In genomic region chr2:151530378-151531230, GRCm38 (mm10) we compare ENCODE assay signal across 10 mouse cellular contexts. TPM values are rescaled to one million over a fixed set of nuclear protein-coding genes. Genes with fewer than 3 reads are reported as not detected.
DNase-seq lines count a peak whose midpoint lies in the region; ATAC-seq and TF ChIP-seq lines count a peak whose summit lies in the region.
"Had no signal": no experiment of that assay in that cellular context is flagged by ENCODE, and none has a peak within 500 bp of the region (broad histone marks: within the 10 kb centered on the region; RNA-seq: fewer than 3 reads in every experiment).

No protein-coding gene starts in this region.

- no peak overlapping the region for H3K4me2 ChIP-seq in heart, embryonic 13.5 days
- H3K4me2 ChIP-seq in liver, embryonic 16.5 days (ENCODE audit: low read depth, low read length) = no peak overlapping the region
- H3K4me2 ChIP-seq in stomach, postnatal 0 days (replicated peaks; ENCODE audit: low read depth) = no peak overlapping the region

- no peaks in the 10 kb centered on the region for H3K27me3 ChIP-seq in heart, embryonic 13.5 days (replicated peaks)
- H3K27me3 ChIP-seq in MEL (ENCODE audit: control insufficient read depth in 1 of 2, insufficient read depth in 2 of 2, low read length in 2 of 2) = no peaks in the 10 kb centered on the region
- no peaks in the 10 kb centered on the region for H3K27me3 ChIP-seq in liver, embryonic 16.5 days (ENCODE audit: control insufficient read depth, insufficient read depth, low read depth, low read length)
- no peaks in the 10 kb centered on the region for H3K27me3 ChIP-seq in stomach, postnatal 0 days (ENCODE audit: control insufficient read depth, insufficient read depth, low read length)
- H3K27me3 ChIP-seq: Patski had no signal

- TF ChIP-seq RAD21 in MEL (IDR thresholded peaks at IDR 0.05; ENCODE audit: low read depth, low read length) = no peak

- 24% methylated on average over 8 of the region's 8 CpGs for WGBS in heart, embryonic 13.5 days
- WGBS in liver, embryonic 16.5 days (ENCODE audit: insufficient replicate concordance) = 15% methylated on average over 8 of the region's 8 CpGs
- 51% methylated on average over 8 of the region's 8 CpGs for WGBS in stomach, postnatal 0 days

- TF ChIP-seq CTCF in MEL (IDR thresholded peaks at IDR 0.05 in 2 of 3, conservative IDR thresholded peaks at IDR 0.05 in 1 of 3; ENCODE audit: control insufficient read depth in 1 of 3, insufficient read depth in 1 of 3, low read depth in 2 of 3, low read length in 3 of 3, poor library complexity in 1 of 3, severe bottlenecking in 1 of 3) = no peak
- peak; percentile 31 for TF ChIP-seq CTCF in stomach, postnatal 0 days (IDR thresholded peaks at IDR 0.05; ENCODE audit: low read depth)
- TF ChIP-seq CTCF in layer of hippocampus, adult 2 months (conservative IDR thresholded peaks at IDR 0.05) = no peak

- H3K79me2 ChIP-seq in MEL (ENCODE audit: control insufficient read depth, insufficient read depth, low read length, poor library complexity) = no peaks in the 10 kb centered on the region

- 0 out of 2 replicates have a peak overlapping the region, but pooled peaks have one; percentile 1 for H3K27ac ChIP-seq in heart, embryonic 13.5 days (replicated peaks)
- H3K27ac ChIP-seq in MEL (ENCODE audit: control insufficient read depth, low read depth, low read length) = peak overlapping the region; percentile 66
- no peak overlapping the region for H3K27ac ChIP-seq in liver, embryonic 16.5 days (ENCODE audit: low read length)
- no peak overlapping the region for H3K27ac ChIP-seq in stomach, postnatal 0 days (replicated peaks)
- H3K27ac ChIP-seq in layer of hippocampus, adult 2 months = no peak overlapping the region

- TF ChIP-seq EP300 in MEL (IDR thresholded peaks at IDR 0.05; ENCODE audit: low read depth in 1 of 2, low read length in 2 of 2) = peak; percentile 93
- no peak for TF ChIP-seq EP300 in stomach, postnatal 0 days (optimal IDR thresholded peaks at IDR 0.05)

- no peak for TF ChIP-seq POLR2A in MEL (IDR thresholded peaks at IDR 0.05; ENCODE audit: control insufficient read depth in 1 of 2, insufficient read depth in 1 of 2, low read depth in 1 of 2, low read length in 2 of 2, poor library complexity in 1 of 2)

- no peaks in the 10 kb centered on the region for H3K9me3 ChIP-seq in heart, embryonic 13.5 days
- H3K9me3 ChIP-seq in MEL (replicated peaks; ENCODE audit: insufficient read depth, low read length) = no peaks in the 10 kb centered on the region
- no peaks in the 10 kb centered on the region for H3K9me3 ChIP-seq in liver, embryonic 16.5 days (replicated peaks; ENCODE audit: control insufficient read depth, low read length)
- no peaks in the 10 kb centered on the region for H3K9me3 ChIP-seq in stomach, postnatal 0 days (ENCODE audit: control insufficient read depth, low read length)

- DNase-seq in heart, postnatal 10 days = no peak
- peak; percentile 95 for DNase-seq in MEL (ENCODE audit: low read depth, low spot score)
- no peak for DNase-seq in stomach, postnatal 0 days (ENCODE audit: low spot score)
- no peak for DNase-seq in natural killer cell, adult 2 months (ENCODE audit: low spot score in 2 of 2)
- no peak for DNase-seq in right cerebral cortex, postnatal 10 days (ENCODE audit: low spot score in 2 of 2)
- no peak for DNase-seq in layer of hippocampus, adult 2 months (ENCODE audit: low spot score in 2 of 2)
- DNase-seq: layer of hippocampus, adult 9-11 months had no signal

- H3K9ac ChIP-seq in heart, embryonic 13.5 days = 0 out of 2 replicates have a peak overlapping the region, but pooled peaks have one; percentile 1
- H3K9ac ChIP-seq in MEL (ENCODE audit: control insufficient read depth, low read depth, low read length, poor library complexity, severe bottlenecking) = peak overlapping the region; percentile 1; the same call in 1 of the 2 replicates
- H3K9ac ChIP-seq in liver, embryonic 16.5 days (ENCODE audit: low read depth, low read length) = no peak overlapping the region
- H3K9ac ChIP-seq in stomach, postnatal 0 days (ENCODE audit: low read length) = no peak overlapping the region

- no peak overlapping the region for H3K4me3 ChIP-seq in heart, embryonic 13.5 days
- no peak overlapping the region for H3K4me3 ChIP-seq in MEL (ENCODE audit: control insufficient read depth in 1 of 2, insufficient read depth in 1 of 2, low read depth in 2 of 2, low read length in 2 of 2)
- H3K4me3 ChIP-seq in liver, embryonic 16.5 days (ENCODE audit: low read depth, low read length) = no peak overlapping the region
- no peak overlapping the region for H3K4me3 ChIP-seq in stomach, postnatal 0 days (ENCODE audit: low read depth, low read length)
- H3K4me3 ChIP-seq in layer of hippocampus, adult 2 months = no peak overlapping the region

- intact Hi-C loops in heart, postnatal 10 days (cut with DNase I) = no loop called here

- no peak for ATAC-seq in heart, embryonic 13.5 days (ENCODE audit: extremely low read depth, insufficient number of reproducible peaks, low FRiP score, low TSS enrichment)
- peak; percentile 40; the same call in 1 of the 2 replicates for ATAC-seq in liver, embryonic 16.5 days (ENCODE audit: low read depth)
- peak; percentile 74 for ATAC-seq in stomach, postnatal 0 days (ENCODE audit: low FRiP score, low TSS enrichment)
- ATAC-seq: Patski had no signal

- H3K4me1 ChIP-seq in heart, embryonic 13.5 days = peaks cover 30% of the 10 kb centered on the region
- peaks cover 11 to 41% of the 10 kb centered on the region in 2 experiments for H3K4me1 ChIP-seq in MEL (ENCODE audit: control insufficient read depth in 1 of 2, insufficient read depth in 2 of 2, low read length in 2 of 2)
- no peaks in the 10 kb centered on the region for H3K4me1 ChIP-seq in liver, embryonic 16.5 days (ENCODE audit: control insufficient read depth, low read depth, low read length)
- H3K4me1 ChIP-seq in stomach, postnatal 0 days (replicated peaks; ENCODE audit: control insufficient read depth, insufficient read depth) = no peaks in the 10 kb centered on the region

- no peaks in the 10 kb centered on the region for H3K36me3 ChIP-seq in heart, embryonic 13.5 days
- H3K36me3 ChIP-seq in MEL (ENCODE audit: control insufficient read depth in 1 of 2, insufficient read depth in 2 of 2, low read length in 2 of 2) = peaks cover 0 to 26% of the 10 kb centered on the region in 2 experiments; a peak in 2 of 4 replicates
- no peaks in the 10 kb centered on the region for H3K36me3 ChIP-seq in liver, embryonic 16.5 days (ENCODE audit: control insufficient read depth, insufficient read depth)
- no peaks in the 10 kb centered on the region for H3K36me3 ChIP-seq in stomach, postnatal 0 days (ENCODE audit: control insufficient read depth, insufficient read depth, low read length)

TF ChIP-seq in MEL, 35 proteins besides CTCF, POLR2A, EP300 and RAD21 (continues in another document):
- no peak for TF ChIP-seq KAT2A (conservative IDR thresholded peaks at IDR 0.05; ENCODE audit: low read depth, low read length)
- TF ChIP-seq ZNF384 (IDR thresholded peaks at IDR 0.05; ENCODE audit: low read depth, low read length) = no peak
- TF ChIP-seq TBP (IDR thresholded peaks at IDR 0.05; ENCODE audit: low read depth, low read length) = no peak
- no peak for TF ChIP-seq ELF1 (IDR thresholded peaks at IDR 0.05; ENCODE audit: low read depth, low read length)
- TF ChIP-seq CHD1 (IDR thresholded peaks at IDR 0.05; ENCODE audit: low read depth, low read length) = no peak
- peak; percentile 97 for TF ChIP-seq ETS1 (IDR thresholded peaks at IDR 0.05; ENCODE audit: low read depth, low read length)
- no peak for TF ChIP-seq POLR2AphosphoS2 (IDR thresholded peaks at IDR 0.05; ENCODE audit: low read length)
- TF ChIP-seq ZKSCAN1 (IDR thresholded peaks at IDR 0.05; ENCODE audit: low read depth, low read length) = no peak

RNA-seq across cellular contexts. Expression of gene Fkbp1a, which starts 11.7 kb away (rescaled TPM):
- 657 and 732 TPM in 2 replicates for polyA plus RNA-seq in heart, embryonic 13.5 days (2015; fragmentation: Nextera tagmentation; extraction: Ambion mirVana)
- 100 to 1,000 TPM; 377 to 378 TPM for total RNA-seq in heart, postnatal 10 days (2021)
- 26.2 and 33.0 TPM in 2 replicates for total RNA-seq in MEL (2012; rRNA removed)
- polyA plus RNA-seq in MEL (2012; ENCODE audit: insufficient read depth in 1 of 2, insufficient read length in 2 of 2, low read depth in 1 of 2, low replicate concordance in 2 of 2, missing spikeins in 1 of 2) = 1,000 to 10,000 TPM in 1 of 2 experiments, 100 to 1,000 TPM in 1; 304 to 1,080 TPM
- polyA plus RNA-seq in liver, embryonic 16.5 days (2015; fragmentation: Nextera tagmentation; extraction: Ambion mirVana) = 112 and 114 TPM in 2 replicates
- 325 and 360 TPM in 2 replicates for polyA plus RNA-seq in stomach, postnatal 0 days (2015; fragmentation: Nextera tagmentation; extraction: Ambion mirVana)
- 100 to 1,000 TPM; 892 to 923 TPM for total RNA-seq in layer of hippocampus, adult 2 months (2021)

RNA-seq across cellular contexts. Expression of gene Nsfl1c, which starts 36.6 kb away (rescaled TPM):
- 149 and 171 TPM in 2 replicates for polyA plus RNA-seq in heart, embryonic 13.5 days (2015; fragmentation: Nextera tagmentation; extraction: Ambion mirVana)
- 100 to 1,000 TPM in 1 of 2 experiments, 10 to 100 TPM in 1; 93.3 to 102 TPM for total RNA-seq in heart, postnatal 10 days (2021)
- 182 and 199 TPM in 2 replicates for total RNA-seq in MEL (2012; rRNA removed)
- 100 to 1,000 TPM; 260 to 394 TPM for polyA plus RNA-seq in MEL (2012; ENCODE audit: insufficient read depth in 1 of 2, insufficient read length in 2 of 2, low read depth in 1 of 2, low replicate concordance in 2 of 2, missing spikeins in 1 of 2)
- polyA plus RNA-seq in liver, embryonic 16.5 days (2015; fragmentation: Nextera tagmentation; extraction: Ambion mirVana) = 54.7 and 63.0 TPM in 2 replicates
- 118 and 120 TPM in 2 replicates for polyA plus RNA-seq in stomach, postnatal 0 days (2015; fragmentation: Nextera tagmentation; extraction: Ambion mirVana)
- 100 to 1,000 TPM; 143 to 148 TPM for total RNA-seq in layer of hippocampus, adult 2 months (2021)

RNA-seq across cellular contexts. Expression of gene Sdcbp2, which starts 41.8 kb away (rescaled TPM):
- polyA plus RNA-seq in heart, embryonic 13.5 days (2015; fragmentation: Nextera tagmentation; extraction: Ambion mirVana) = 1.6 and 2.0 TPM in 2 replicates
- 1 to 10 TPM; 1.6 to 3.2 TPM for total RNA-seq in heart, postnatal 10 days (2021)
- not detected in 2 replicates for total RNA-seq in MEL (2012; rRNA removed)
- polyA plus RNA-seq in MEL (2012; ENCODE audit: insufficient read depth in 1 of 2, insufficient read length in 2 of 2, low read depth in 1 of 2, low replicate concordance in 2 of 2, missing spikeins in 1 of 2) = under 1 TPM in 1 of 2 experiments, not detected in 1; 0.25 TPM
- 0.06 and 0.24 TPM in 2 replicates for polyA plus RNA-seq in liver, embryonic 16.5 days (2015; fragmentation: Nextera tagmentation; extraction: Ambion mirVana)
- polyA plus RNA-seq in stomach, postnatal 0 days (2015; fragmentation: Nextera tagmentation; extraction: Ambion mirVana) = 156 and 169 TPM in 2 replicates
- total RNA-seq in layer of hippocampus, adult 2 months (2021) = 1 to 10 TPM; 1.4 to 2.1 TPM

RNA-seq across cellular contexts. Expression of gene 4921509C19Rik, which starts 54.7 kb away (rescaled TPM):
- not detected in 2 replicates for polyA plus RNA-seq in heart, embryonic 13.5 days (2015; fragmentation: Nextera tagmentation; extraction: Ambion mirVana)
- total RNA-seq in heart, postnatal 10 days (2021) = not detected
- not detected in 2 replicates for total RNA-seq in MEL (2012; rRNA removed)
- not detected for polyA plus RNA-seq in MEL (2012; ENCODE audit: insufficient read depth in 1 of 2, insufficient read length in 2 of 2, low read depth in 1 of 2, low replicate concordance in 2 of 2, missing spikeins in 1 of 2)
- polyA plus RNA-seq in liver, embryonic 16.5 days (2015; fragmentation: Nextera tagmentation; extraction: Ambion mirVana) = not detected in 2 replicates
- polyA plus RNA-seq in stomach, postnatal 0 days (2015; fragmentation: Nextera tagmentation; extraction: Ambion mirVana) = not detected in 2 replicates
- not detected for total RNA-seq in layer of hippocampus, adult 2 months (2021)
- polyA plus RNA-seq: Patski had no signal

Comparison
In these comparisons a context has a peak if more than half of its experiments do, and no peak if none do; other contexts are left out.
1. H3K27ac ChIP-seq: peak in heart, embryonic 13.5 days (single experiment) and MEL (single experiment); none in liver, embryonic 16.5 days (single experiment), stomach, postnatal 0 days (single experiment) and layer of hippocampus, adult 2 months (single experiment).
2. H3K9ac ChIP-seq: peak in heart, embryonic 13.5 days (single experiment) and MEL (single experiment); none in liver, embryonic 16.5 days (single experiment) and stomach, postnatal 0 days (single experiment).
3. RNA of gene Sdcbp2, which starts 41.8 kb away (polyA plus RNA-seq): 156 to 169 TPM in stomach, postnatal 0 days; 1.6 to 2.0 TPM in heart, embryonic 13.5 days, 0.25 TPM in MEL and 0.06 to 0.24 TPM in liver, embryonic 16.5 days; every median in the first group is over 10 times any median in the second.